Mouse (Mus musculus) CH12.LX (cell line): ENCODE measurements around the gene Map1lc3b. TPM values are rescaled to one million over a fixed set of nuclear protein-coding genes. Genes with fewer than 3 reads are reported as not detected.

ENCODE experiments used
- DNase-seq: peaks from one replicate; pipeline ENCODE4 v3.0.0-alpha.2; 2013; ENCODE audit errors: extremely low read depth
- H3K27ac ChIP-seq: 2 replicates; pipeline ENCODE4 v1.5.1; 2012; ENCODE audit warnings: low read depth, mild to moderate bottlenecking, control low read depth, moderate library complexity; ENCODE audit not compliant: insufficient read depth
- H3K27me3 ChIP-seq: replicated peaks from 2 replicates; pipeline ENCODE3; 2012; ENCODE audit warnings: inconsistent platforms
- H3K36me3 ChIP-seq, 2 experiments: replicated peaks in 1 of 2; 2 replicates each; pipeline versions ENCODE3 to v1.6.1; 2012; ENCODE audit warnings: inconsistent platforms in 1 of 2, low read length in 1 of 2, mild to moderate bottlenecking in 1 of 2, mixed read lengths in 1 of 2, moderate library complexity in 1 of 2; ENCODE audit not compliant: control insufficient read depth in 1 of 2, insufficient read depth in 1 of 2
- H3K4me1 ChIP-seq, 2 experiments: 2 replicates each; pipeline ENCODE4 v1.6.1; 2012; ENCODE audit warnings: inconsistent platforms in 1 of 2, moderate library complexity in 1 of 2; ENCODE audit not compliant: insufficient read depth in 2 of 2, control insufficient read depth in 1 of 2
- H3K4me2 ChIP-seq: 2 replicates; pipeline ENCODE4 v1.6.1; 2012; ENCODE audit warnings: low read depth, mild to moderate bottlenecking, control low read depth; ENCODE audit not compliant: poor library complexity, insufficient read depth, severe bottlenecking
- H3K4me3 ChIP-seq, 3 experiments: fragments of 150-350 bp in 1 of 3; sonication (generic) in 1 of 3; replicated peaks in 1 of 3; 2 replicates each; pipeline versions ENCODE3 to v1.5.1; 2011 to 2012; ENCODE audit warnings: low read depth in 2 of 3, low read length in 2 of 3, mild to moderate bottlenecking in 2 of 3, moderate library complexity in 2 of 3, control low read depth in 1 of 3, improper control_type of control experiment in 1 of 3, inconsistent platforms in 1 of 3, mixed read lengths in 1 of 3; ENCODE audit not compliant: poor library complexity in 1 of 3
- H3K79me2 ChIP-seq: replicated peaks from 2 replicates; pipeline ENCODE4 v1.6.1; 2012; ENCODE audit warnings: mild to moderate bottlenecking, moderate library complexity; ENCODE audit not compliant: control insufficient read depth, poor library complexity, insufficient read depth, severe bottlenecking; ENCODE audit errors: extremely low read depth
- H3K9ac ChIP-seq: 2 replicates; pipeline ENCODE4 v1.6.1; 2012; ENCODE audit warnings: low read depth, mild to moderate bottlenecking, control low read depth, moderate library complexity; ENCODE audit not compliant: insufficient read depth
- H3K9me3 ChIP-seq: replicated peaks from 2 replicates; pipeline ENCODE3; 2012; ENCODE audit warnings: low read length, inconsistent platforms, mixed read lengths
- CHD1 ChIP-seq: IDR thresholded peaks from 2 replicates; pipeline ENCODE4 v1.6.1; 2012; ENCODE audit warnings: low read depth, low read length, improper control_type of control experiment, inconsistent platforms
- EP300 ChIP-seq: IDR thresholded peaks from 2 replicates; pipeline ENCODE4 v1.6.1; 2011; ENCODE audit warnings: low read length, improper control_type of control experiment
- IRF4 ChIP-seq: IDR thresholded peaks from 2 replicates; pipeline ENCODE4 v1.6.1; 2014; ENCODE audit warnings: low read depth, mild to moderate bottlenecking, inconsistent platforms, low read length, improper control_type of control experiment
- JUN ChIP-seq: IDR thresholded peaks from 2 replicates; pipeline ENCODE4 v1.6.1; 2011; ENCODE audit warnings: low read depth, mild to moderate bottlenecking, low read length, improper control_type of control experiment, moderate library complexity; ENCODE audit not compliant: insufficient read depth
- JUND ChIP-seq: conservative IDR thresholded peaks from 2 replicates; pipeline ENCODE4 v1.6.1; 2011; ENCODE audit warnings: low read depth, low read length, improper control_type of control experiment
- MAFK ChIP-seq: IDR thresholded peaks from 2 replicates; pipeline ENCODE4 v1.6.1; 2011; ENCODE audit warnings: low read length, improper control_type of control experiment; ENCODE audit not compliant: insufficient replicate concordance
- MAX ChIP-seq: IDR thresholded peaks from 2 replicates; pipeline ENCODE4 v1.6.1; 2011; ENCODE audit warnings: low read length, improper control_type of control experiment
- MXI1 ChIP-seq: IDR thresholded peaks from 2 replicates; pipeline ENCODE4 v1.6.1; 2011; ENCODE audit warnings: mild to moderate bottlenecking, low read depth, low read length, improper control_type of control experiment
- MYC ChIP-seq: IDR thresholded peaks from 2 replicates; pipeline ENCODE4 v1.6.1; 2011; ENCODE audit warnings: low read depth, mild to moderate bottlenecking, improper control_type of control experiment, low read length
- NELFE ChIP-seq: IDR thresholded peaks from 2 replicates; pipeline ENCODE4 v1.6.1; 2011; ENCODE audit warnings: low read depth, low read length, improper control_type of control experiment
- NRF1 ChIP-seq: IDR thresholded peaks from 2 replicates; pipeline ENCODE4 v1.6.1; 2014; ENCODE audit warnings: low read depth, mild to moderate bottlenecking, inconsistent platforms, low read length, improper control_type of control experiment, moderate library complexity
- PAX5 ChIP-seq: IDR thresholded peaks from 2 replicates; pipeline ENCODE4 v1.6.1; 2012; ENCODE audit warnings: low read length, inconsistent platforms, mixed read lengths
- POLR2A ChIP-seq: IDR thresholded peaks from 2 replicates; pipeline ENCODE4 v1.6.1; 2011; ENCODE audit warnings: low read depth, mild to moderate bottlenecking, improper control_type of control experiment, low read length
- POLR2AphosphoS2 ChIP-seq: IDR thresholded peaks from 2 replicates; pipeline ENCODE4 v1.6.1; 2011; ENCODE audit warnings: low read depth, low read length, improper control_type of control experiment
- RAD21 ChIP-seq: IDR thresholded peaks from 2 replicates; pipeline ENCODE4 v1.6.1; 2011; ENCODE audit warnings: low read depth, mild to moderate bottlenecking, low read length, improper control_type of control experiment, moderate library complexity
- SIN3A ChIP-seq: IDR thresholded peaks from 2 replicates; pipeline ENCODE4 v1.6.1; 2012; ENCODE audit warnings: low read length, improper control_type of control experiment, inconsistent platforms
- TBP ChIP-seq: conservative IDR thresholded peaks from 2 replicates; pipeline ENCODE4 v1.6.1; 2011; ENCODE audit warnings: low read depth, low read length, improper control_type of control experiment
- TCF12 ChIP-seq: IDR thresholded peaks from 2 replicates; pipeline ENCODE4 v1.6.1; 2014; ENCODE audit warnings: low read depth, mild to moderate bottlenecking, inconsistent platforms, low read length, improper control_type of control experiment
- UBTF ChIP-seq: IDR thresholded peaks from 2 replicates; pipeline ENCODE4 v1.6.1; 2012; ENCODE audit warnings: low read depth, mild to moderate bottlenecking, inconsistent platforms, low read length, improper control_type of control experiment, moderate library complexity
- USF1 ChIP-seq: IDR thresholded peaks from 2 replicates; pipeline ENCODE4 v1.6.1; 2014; ENCODE audit warnings: low read depth, mild to moderate bottlenecking, inconsistent platforms, low read length, improper control_type of control experiment
- ZNF384 ChIP-seq: IDR thresholded peaks from 2 replicates; pipeline ENCODE4 v1.6.1; 2012; ENCODE audit warnings: low read depth, low read length, improper control_type of control experiment, inconsistent platforms
- dilution Hi-C: fragments of 300-500 bp; cut with MboI; formaldehyde crosslinking; loops from 2 replicates; pipeline ENCODE4 v1.14.3; 2020; ENCODE audit warnings: low sequenced_read_pairs; ENCODE audit not compliant: extremely low pct_unique_long_range_greater_than_20kb, extremely low pct_ligation_motif_present
- in situ Hi-C: fragments of 300-500 bp; cut with MboI; formaldehyde crosslinking; loops from 3 replicates; pipeline ENCODE4 v1.14.3; 2019; ENCODE audit warnings: low sequenced_read_pairs, low pct_ligation_motif_present, low pct_unique_long_range_greater_than_20kb, mixed read lengths
- polyA plus RNA-seq: library from polyadenylated mRNA; unstranded; fragments of >175 nt; gene quantifications from 2 replicates; pipeline ENCODE4 v1.2.1, GENCODE M21; 2012; ENCODE audit warnings: low read depth; ENCODE audit not compliant: insufficient read length
- total RNA-seq, 2 experiments: library from RNA; depleted of rRNA; stranded (reverse); fragments of 300-350 nt in 1 of 2; fragments of >200 nt in 1 of 2; gene quantifications; 2 replicates each; pipeline ENCODE4 v1.2.3; 2012 to 2014

Map1lc3b gene
- total and polyA plus RNA-seq, 3 experiments, result 45.7 to 55.8 (median 48.9) TPM

- Histone ChIP-seq H3K4me3 (no peak overlapping the region), H3K36me3 (peaks cover 35 to 88% of the 10 kb centered on the region in 2 experiments)
- dilution Hi-C loops, result no loop called here
These were observed 28.4 kb upstream of the Map1lc3b start for GRCm38 (mm10) chr8:121561636-121562345.

DNA sequence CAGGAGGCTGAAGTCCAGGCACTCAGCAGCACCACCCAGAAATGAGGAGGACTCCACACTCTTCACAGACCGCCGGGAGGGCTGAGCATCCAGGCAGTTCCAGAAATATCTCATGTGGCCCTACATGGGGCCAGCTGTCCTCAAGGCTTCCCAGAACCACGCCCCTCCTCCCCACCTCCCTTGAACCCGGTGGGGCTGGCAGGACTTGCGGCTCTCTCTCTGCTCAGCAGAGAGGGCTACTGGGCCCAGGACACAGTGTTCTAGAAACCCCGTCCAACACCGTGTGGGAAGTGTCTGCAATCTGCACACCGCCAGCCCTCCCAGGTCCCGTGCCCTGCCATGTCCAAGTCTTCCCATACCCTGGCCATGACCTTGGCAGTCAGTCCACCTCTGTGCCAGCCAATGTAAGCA lies 27.2 kb upstream of the Map1lc3b start:
- Histone ChIP-seq H3K4me3 (no peak overlapping the region), H3K27ac (no peak overlapping the region), H3K79me2 (no peaks in the 10 kb centered on the region), H3K9me3 (no peaks in the 10 kb centered on the region), H3K36me3 (peaks cover 32 to 91% of the 10 kb centered on the region in 2 experiments), H3K4me2 (no peak overlapping the region), H3K4me1 (no peaks in the 10 kb centered on the region), H3K27me3 (no peaks in the 10 kb centered on the region), H3K9ac (no peak overlapping the region)
- TF ChIP-seq MAFK (no peak), RAD21 (no peak), POLR2AphosphoS2 (no peak), MXI1 (no peak), MYC (no peak), USF1 (no peak), TBP (no peak), NELFE (no peak), NRF1 (no peak), SIN3A (no peak), MAX (no peak), JUND (no peak), IRF4 (no peak)
- dilution Hi-C loops, result no loop called here
- DNase-seq, result no peak
- in situ Hi-C loops, result no loop called here

More at GRCm38 (mm10) chr8:121561636-121562345, 28.4 kb upstream of the Map1lc3b start:
- no peaks in the 10 kb centered on the region for H3K4me1 ChIP-seq
- H3K4me2 ChIP-seq, result no peak overlapping the region
- H3K9me3 ChIP-seq, result no peaks in the 10 kb centered on the region
- no peaks in the 10 kb centered on the region for H3K79me2 ChIP-seq
- no peak overlapping the region for H3K27ac ChIP-seq
- no peaks in the 10 kb centered on the region for H3K27me3 ChIP-seq
- in situ Hi-C loops, result no loop called here
- DNase-seq, result no peak
- no peak overlapping the region for H3K9ac ChIP-seq
- TF ChIP-seq MYC, result no peak
- no peak for TF ChIP-seq UBTF
- no peak for TF ChIP-seq EP300
- TF ChIP-seq CHD1, result no peak
- no peak for TF ChIP-seq MAFK
- no peak for TF ChIP-seq PAX5
- no peak for TF ChIP-seq JUN
- TF ChIP-seq POLR2A, result no peak
- no peak for TF ChIP-seq TCF12
- TF ChIP-seq ZNF384, result no peak
- no peak for TF ChIP-seq NRF1
